Mouse (Mus musculus) midbrain, embryonic 12.5 days (tissue): ENCODE results near the gene Exoc3l. TPM values are rescaled to one million over a fixed set of nuclear protein-coding genes. Genes with fewer than 3 reads are reported as not detected.

Source experiments
- ATAC-seq: fragments of 200-750 bp; cut with Nextera tagmentation; 2 replicates; pipeline ENCODE4 v1.8.0; 2017; ENCODE audit warnings: low read depth, moderate TSS enrichment, moderate library complexity; ENCODE audit not compliant: low FRiP score
- H3K27ac ChIP-seq: fragments of 300-500 bp; sonication (generic); replicated peaks from 2 replicates; pipeline ENCODE4 v1.5.1; 2016; ENCODE audit warnings: mild to moderate bottlenecking
- H3K27me3 ChIP-seq: fragments of 300-500 bp; sonication (generic); 2 replicates; pipeline ENCODE4 v1.6.1; 2016; ENCODE audit warnings: mild to moderate bottlenecking
- H3K36me3 ChIP-seq: fragments of 300-500 bp; sonication (generic); 2 replicates; pipeline ENCODE4 v1.6.1; 2016
- H3K4me1 ChIP-seq: fragments of 300-500 bp; sonication (generic); 2 replicates; pipeline ENCODE4 v1.6.1; 2016
- H3K4me2 ChIP-seq: fragments of 300-500 bp; sonication (generic); replicated peaks from 2 replicates; pipeline ENCODE4 v1.6.1; 2016; ENCODE audit warnings: mild to moderate bottlenecking, moderate library complexity
- H3K4me3 ChIP-seq: fragments of 300-500 bp; sonication (generic); 2 replicates; pipeline ENCODE4 v1.5.1; 2016; ENCODE audit warnings: mild to moderate bottlenecking
- H3K9ac ChIP-seq: fragments of 300-500 bp; sonication (generic); replicated peaks from 2 replicates; pipeline ENCODE4 v1.6.1; 2016; ENCODE audit warnings: mild to moderate bottlenecking, moderate library complexity
- H3K9me3 ChIP-seq: fragments of 300-500 bp; sonication (generic); 2 replicates; pipeline ENCODE4 v1.6.1; 2016; ENCODE audit warnings: mild to moderate bottlenecking
- WGBS: fragments of 180-500 bp; shearing (Covaris S2); methylation state at CpG from one replicate; pipeline ENCODE4 v1.1.7; 2016; 5-methylcytosine and 5-hydroxymethylcytosine counted together
- microRNA counts: library from miRNA; unstranded; fragments of <30 nt; microRNA quantifications from one replicate; lab custom pipeline; 2017
- microRNA-seq: library from miRNA; unstranded; fragments of <30 nt; microRNA quantifications from one replicate; pipeline ENCODE4, GENCODE M21; 2017
- polyA plus RNA-seq: library from polyadenylated mRNA; unstranded; fragments of >200 nt; fragmentation: Nextera tagmentation; extraction: Ambion mirVana; gene quantifications from 2 replicates; pipeline ENCODE4 v1.2.1, GENCODE M21; 2016

Exoc3l gene
- polyA plus RNA-seq, 1 experiment from 2014 or later, result 12.0 TPM

- peaks cover 58% of the 10 kb centered on the region for H3K36me3 ChIP-seq
- H3K4me1 ChIP-seq, result peaks cover 18% of the 10 kb centered on the region
- H3K27ac ChIP-seq, result no peak overlapping the region
- no peak overlapping the region for H3K4me3 ChIP-seq
- no peak for ATAC-seq
- H3K27me3 ChIP-seq, result peaks cover 27% of the 10 kb centered on the region
- H3K9ac ChIP-seq, result no peak overlapping the region
- H3K4me2 ChIP-seq, result no peak overlapping the region
- no peaks in the 10 kb centered on the region for H3K9me3 ChIP-seq
- 92% methylated on average over 6 of the region's 6 CpGs for WGBS
These were observed 43.9 kb downstream of the Exoc3l start for GRCm38 (mm10) chr8:105251954-105252353.

GRCm38 (mm10) chr8:105241016-105241415 is 54.9 kb downstream of the Exoc3l start:
- no peak overlapping the region for H3K4me2 ChIP-seq
- no peak overlapping the region for H3K27ac ChIP-seq
- no peaks in the 10 kb centered on the region for H3K27me3 ChIP-seq
- ATAC-seq, result no peak
- 95% methylated on average over 7 of the region's 7 CpGs for WGBS
- H3K36me3 ChIP-seq, result peaks cover 39% of the 10 kb centered on the region
- no peak overlapping the region for H3K4me3 ChIP-seq
- H3K9me3 ChIP-seq, result no peaks in the 10 kb centered on the region
- no peak overlapping the region for H3K9ac ChIP-seq
- no peaks in the 10 kb centered on the region for H3K4me1 ChIP-seq

MicroRNAs within 50 kb of the gene (microRNA counts, 519-probe panel; counts per million panel counts)
- 3,332 counts per million, percentile 15 among the panel's probes with 10 or more counts for microRNA mmu-miR-328 (lab: Ali Mortazavi, UCI)

Small RNAs within 50 kb of the gene (microRNA-seq; reads per million reads assigned to microRNA genes)
- gene Gm27320 (not detected), gene Mir328 (386 reads per million, percentile 67 among the genes with 10 or more reads in this experiment)

Other genes with a start within 250 kb of the Exoc3l start
- gene Ces3a, start 247.5 kb downstream of the Exoc3l start, polyA plus RNA-seq, result not detected in 2 replicates
- gene Ces3b, start 212.3 kb downstream of the Exoc3l start, polyA plus RNA-seq, result not detected in 2 replicates
- gene Ces4a, start 164.3 kb downstream of the Exoc3l start, polyA plus RNA-seq, result not detected in 2 replicates
- 46.0 and 49.0 TPM in 2 replicates for gene Cbfb, start 125.4 kb downstream of the Exoc3l start, polyA plus RNA-seq
- 29.9 and 30.5 TPM in 2 replicates for gene D230025D16Rik, start 71.0 kb downstream of the Exoc3l start, polyA plus RNA-seq
- gene B3gnt9, start 40.9 kb downstream of the Exoc3l start, polyA plus RNA-seq, result 7.6 and 9.8 TPM in 2 replicates
- gene Tradd, start 31.5 kb downstream of the Exoc3l start, polyA plus RNA-seq, result 11.0 and 14.6 TPM in 2 replicates
- gene Fbxl8, start 31.5 kb downstream of the Exoc3l start, polyA plus RNA-seq, result 0.77 and 0.87 TPM in 2 replicates
- gene Hsf4, start 26.3 kb downstream of the Exoc3l start, polyA plus RNA-seq, result 0.14 TPM in 1 of 2 replicates, not detected in the other
- 3.3 and 3.9 TPM in 2 replicates for gene Nol3, start 20.0 kb downstream of the Exoc3l start, polyA plus RNA-seq
- gene 4931428F04Rik, start 6.2 kb downstream of the Exoc3l start, polyA plus RNA-seq, result 54.8 and 59.8 TPM in 2 replicates
- gene E2f4, start 1.6 kb upstream of the Exoc3l start, polyA plus RNA-seq, result 76.6 and 76.8 TPM in 2 replicates
- gene Elmo3, start 9.5 kb upstream of the Exoc3l start, polyA plus RNA-seq, result 1.7 and 2.4 TPM in 2 replicates
- 1.2 and 1.3 TPM in 2 replicates for gene Lrrc29, start 30.2 kb upstream of the Exoc3l start, polyA plus RNA-seq
- 93.7 and 96.8 TPM in 2 replicates for gene Tmem208, start 30.3 kb upstream of the Exoc3l start, polyA plus RNA-seq
- gene Fhod1, start 51.9 kb upstream of the Exoc3l start, polyA plus RNA-seq, result 1.1 and 2.0 TPM in 2 replicates
- gene Slc9a5, start 52.7 kb upstream of the Exoc3l start, polyA plus RNA-seq, result 4.6 and 5.4 TPM in 2 replicates
- 0.68 and 0.92 TPM in 2 replicates for gene Plekhg4, start 77.2 kb upstream of the Exoc3l start, polyA plus RNA-seq
- not detected in 2 replicates for gene Kctd19, start 117.4 kb upstream of the Exoc3l start, polyA plus RNA-seq
- gene Lrrc36, start 117.5 kb upstream of the Exoc3l start, polyA plus RNA-seq, result 3.4 and 3.6 TPM in 2 replicates
- gene Tppp3, start 175.4 kb upstream of the Exoc3l start, polyA plus RNA-seq, result 86.8 and 94.2 TPM in 2 replicates
- 29.9 and 30.9 TPM in 2 replicates for gene Zdhhc1, start 200.8 kb upstream of the Exoc3l start, polyA plus RNA-seq
- 20.1 and 23.5 TPM in 2 replicates for gene Hsd11b2, start 222.7 kb upstream of the Exoc3l start, polyA plus RNA-seq